8 mouse cellular contexts compared by ENCODE assay signal in the genomic region with DNA sequence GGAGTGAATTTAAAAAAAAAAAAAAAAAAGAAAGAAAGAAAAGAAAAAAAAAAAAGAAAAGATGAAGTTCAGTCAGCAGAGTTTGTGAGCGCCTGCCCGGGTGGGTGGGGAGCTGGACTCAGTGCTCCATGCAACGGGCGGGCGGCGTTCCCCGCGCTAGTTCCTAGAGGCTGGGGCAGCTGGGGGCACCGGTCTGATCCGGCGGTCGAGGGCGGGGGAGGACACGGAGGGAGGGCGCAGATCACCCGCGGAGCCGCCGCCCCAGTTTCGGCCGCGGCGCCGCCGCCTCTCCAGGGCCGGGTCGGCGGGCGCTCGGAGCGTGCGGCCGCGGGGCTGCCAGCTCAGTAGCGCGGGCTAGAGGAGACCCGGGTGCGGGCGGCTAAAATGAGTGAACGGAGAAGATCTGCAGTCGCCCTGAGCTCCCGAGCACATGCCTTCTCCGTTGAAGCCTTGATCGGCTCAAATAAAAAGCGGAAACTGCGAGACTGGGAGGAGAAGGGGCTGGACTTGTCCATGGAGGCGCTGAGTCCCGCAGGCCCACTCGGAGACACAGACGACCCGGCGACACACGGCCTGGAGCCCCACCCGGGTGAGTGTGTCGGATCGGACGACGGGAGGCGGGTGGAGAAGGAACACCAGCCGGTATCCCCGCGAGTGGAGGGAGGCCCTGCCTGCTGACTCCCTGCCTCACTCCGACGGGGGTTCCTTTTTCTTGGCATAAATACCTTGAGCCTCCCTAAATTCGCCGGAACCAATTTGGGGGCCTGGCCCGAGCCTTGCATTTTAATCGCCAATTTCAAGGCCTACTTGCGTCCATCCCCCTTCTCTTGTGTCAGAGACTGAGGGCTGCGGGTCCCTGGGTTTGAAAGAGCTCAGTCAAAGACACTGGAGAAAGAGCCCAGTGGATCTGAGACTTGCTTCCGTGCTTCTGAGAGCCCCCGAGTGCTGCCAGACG. TPM values are rescaled to one million over a fixed set of nuclear protein-coding genes. Genes with fewer than 3 reads are reported as not detected.
DNase-seq lines count a peak whose midpoint lies in the region; ATAC-seq and TF ChIP-seq lines count a peak whose summit lies in the region.

No protein-coding gene starts in this region.

- no peaks in the 10 kb centered on the region for H3K36me3 ChIP-seq in C2C12 (ENCODE audit: control insufficient read depth, insufficient read depth)
- no peaks in the 10 kb centered on the region for H3K36me3 ChIP-seq in embryonic facial prominence, embryonic 13.5 days
- no peaks in the 10 kb centered on the region for H3K36me3 ChIP-seq in liver, embryonic 13.5 days
- H3K36me3 ChIP-seq in neural tube, embryonic 15.5 days = no peaks in the 10 kb centered on the region

- peaks cover 6% of the 10 kb centered on the region for H3K79me3 ChIP-seq in C2C12 (ENCODE audit: low read depth)

- peak overlapping the region; percentile 56 for H3K4me3 ChIP-seq in C2C12 (ENCODE audit: insufficient read depth, poor library complexity, severe bottlenecking)
- H3K4me3 ChIP-seq in embryonic facial prominence, embryonic 13.5 days = peak overlapping the region; percentile 60
- H3K4me3 ChIP-seq in liver, embryonic 13.5 days (replicated peaks) = peak overlapping the region; percentile 43
- H3K4me3 ChIP-seq in neural tube, embryonic 15.5 days (replicated peaks) = peak overlapping the region; percentile 34

- peak; percentile 33; the same call in 1 of the 2 replicates for ATAC-seq in embryonic facial prominence, embryonic 13.5 days (ENCODE audit: insufficient number of reproducible peaks, insufficient read depth, low FRiP score, low TSS enrichment, low read depth)
- 0 out of 2 replicates have a peak, but pooled peaks have one; percentile 26 for ATAC-seq in liver, embryonic 13.5 days (ENCODE audit: low read depth)
- 0 out of 2 replicates have a peak, but pooled peaks have one; percentile 25 for ATAC-seq in neural tube, embryonic 15.5 days (ENCODE audit: low FRiP score)

- H3K9ac ChIP-seq in embryonic facial prominence, embryonic 13.5 days = peak overlapping the region; percentile 86
- no peak overlapping the region for H3K9ac ChIP-seq in liver, embryonic 13.5 days
- no peak overlapping the region for H3K9ac ChIP-seq in neural tube, embryonic 15.5 days (replicated peaks)

- H3ac ChIP-seq in C2C12 (ENCODE audit: control insufficient read depth, insufficient read length, low read depth) = peak overlapping the region; percentile 99

- H3K4me2 ChIP-seq in embryonic facial prominence, embryonic 13.5 days = peak overlapping the region; percentile 78
- H3K4me2 ChIP-seq in liver, embryonic 13.5 days = peak overlapping the region; percentile 61
- peak overlapping the region; percentile 57 for H3K4me2 ChIP-seq in neural tube, embryonic 15.5 days

- under 1% methylated on average over 71 of the region's 73 CpGs for WGBS in embryonic facial prominence, embryonic 13.5 days
- under 1% methylated on average over 73 of the region's 73 CpGs for whole genome bisulfite sequencing in liver, embryonic 13.5 days (ENCODE audit: insufficient replicate concordance)
- WGBS in neural tube, embryonic 15.5 days = under 1% methylated on average over 73 of the region's 73 CpGs

- no peaks in the 10 kb centered on the region for H3K9me3 ChIP-seq in embryonic facial prominence, embryonic 13.5 days
- no peaks in the 10 kb centered on the region for H3K9me3 ChIP-seq in liver, embryonic 13.5 days (replicated peaks)
- no peaks in the 10 kb centered on the region for H3K9me3 ChIP-seq in neural tube, embryonic 15.5 days (replicated peaks)

- peaks cover 24% of the 10 kb centered on the region for H3K4me1 ChIP-seq in embryonic facial prominence, embryonic 13.5 days
- peaks cover 10% of the 10 kb centered on the region; the same call in 1 of the 2 replicates for H3K4me1 ChIP-seq in liver, embryonic 13.5 days (replicated peaks)
- H3K4me1 ChIP-seq in neural tube, embryonic 15.5 days = peaks cover 12% of the 10 kb centered on the region

- no peak for TF ChIP-seq CTCF in C2C12 (IDR thresholded peaks at IDR 0.05; ENCODE audit: control insufficient read depth, insufficient read depth, insufficient read length)

- DNase-seq in 3134 (ENCODE audit: extremely low read depth, insufficient read length, low spot score) = peak; percentile 87
- peak; percentile 23 to 56 for DNase-seq in heart, postnatal 36 days
- DNase-seq in liver, embryonic 13.5 days = no peak
- no peak for DNase-seq in layer of hippocampus, postnatal 25 days (ENCODE audit: extremely low spot score in 1 of 2, low spot score in 1 of 2)
- no peak for DNase-seq in right cerebral cortex, postnatal 14 days

- intact Hi-C loops in heart, postnatal 36 days (cut with DNase I) = no loop called here

- H3K27me3 ChIP-seq in C2C12 (ENCODE audit: control insufficient read depth, insufficient read depth, insufficient read length) = no peaks in the 10 kb centered on the region
- H3K27me3 ChIP-seq in embryonic facial prominence, embryonic 13.5 days = peaks cover 99% of the 10 kb centered on the region
- peaks cover 100% of the 10 kb centered on the region for H3K27me3 ChIP-seq in liver, embryonic 13.5 days
- H3K27me3 ChIP-seq in neural tube, embryonic 15.5 days (replicated peaks) = peaks cover 95% of the 10 kb centered on the region

- peak overlapping the region; percentile 90 for H3K27ac ChIP-seq in embryonic facial prominence, embryonic 13.5 days
- no peak overlapping the region for H3K27ac ChIP-seq in liver, embryonic 13.5 days
- no peak overlapping the region for H3K27ac ChIP-seq in neural tube, embryonic 15.5 days (replicated peaks)

- peaks cover 41% of the 10 kb centered on the region for H3K79me2 ChIP-seq in C2C12 (ENCODE audit: control insufficient read depth, insufficient read depth)

TF ChIP-seq in C2C12, 6 proteins besides CTCF, POLR2A, EP300 and RAD21:
- TF ChIP-seq FOSL1 (IDR thresholded peaks at IDR 0.05; ENCODE audit: insufficient read depth, low read length, poor library complexity, severe bottlenecking) (no peak), MYOD1 (IDR thresholded peaks at IDR 0.05; ENCODE audit: control insufficient read depth, insufficient read length, low read depth) (no peak), USF1 (IDR thresholded peaks at IDR 0.05; ENCODE audit: low read depth) (no peak), MYOG (IDR thresholded peaks at IDR 0.05; ENCODE audit: control insufficient read depth, extremely low read depth, insufficient read length) (no peak), MAX (IDR thresholded peaks at IDR 0.05) (no peak), CEBPB (IDR thresholded peaks at IDR 0.05; ENCODE audit: low read depth) (no peak)

RNA-seq across cellular contexts. Expression of gene Tbx15, which starts 13.6 kb away (rescaled TPM):
- 5.0 TPM for polyA plus RNA-seq in C2C12 (2012; fragmentation: generic; extraction: Trizol)
- polyA plus RNA-seq in embryonic facial prominence, embryonic 13.5 days (2015; fragmentation: Nextera tagmentation; extraction: Ambion mirVana) = 16.0 and 23.0 TPM in 2 replicates
- under 1 TPM; 0.41 to 0.53 TPM for total RNA-seq in heart, postnatal 36 days (2021)
- 0.07 TPM in 2 replicates for polyA plus RNA-seq in liver, embryonic 13.5 days (2015; fragmentation: Nextera tagmentation; extraction: Ambion mirVana)
- polyA plus RNA-seq in neural tube, embryonic 15.5 days (2015; fragmentation: Nextera tagmentation; extraction: Ambion mirVana) = 0.19 and 0.29 TPM in 2 replicates
- total RNA-seq in layer of hippocampus, postnatal 25 days (2021) = under 1 TPM; 0.37 to 0.66 TPM

Comparison
In these comparisons a context has a peak if more than half of its experiments do, and no peak if none do; other contexts are left out.
1. DNase-seq: peak in 3134 (single experiment) and heart, postnatal 36 days (2 of 2); none in liver, embryonic 13.5 days (single experiment), layer of hippocampus, postnatal 25 days (0 of 2) and right cerebral cortex, postnatal 14 days (single experiment).
2. Peak in every context shown above with its lines, with median percentiles within 50 percentile points of each other: H3K4me3 ChIP-seq, ATAC-seq and H3K4me2 ChIP-seq.